Mouse (Mus musculus): ENCODE results near the gene Gdf9.

The Gdf9 gene

GRCm38 (mm10) chr11:53478383-53479170 lies 47.8 kb downstream of the Gdf9 start:
- no peak for DNase-seq (ENCODE audit: low spot score)

GRCm38 (mm10) chr11:53479171-53479782 lies 48.5 kb downstream of the Gdf9 start:
- no peak for DNase-seq (ENCODE audit: low spot score)

GRCm38 (mm10) chr11:53479783-53480301 lies 49.0 kb downstream of the Gdf9 start, which contains the start of the genes Gm9945 and Sowaha:
Gm9945 (plus strand) TSS chr11:53480166.
Sowaha (minus strand) TSS chr11:53480274.
- no peak for DNase-seq (ENCODE audit: low spot score)

- DNase-seq (ENCODE audit: low spot score): no peak
Measured at GRCm38 (mm10) chr11:53481088-53481730, 50.4 kb downstream of the Gdf9 start.

- DNase-seq (ENCODE audit: low spot score): no peak
Measured at GRCm38 (mm10) chr11:53483159-53483891, 52.5 kb downstream of the Gdf9 start.

GRCm38 (mm10) chr11:53485719-53486118 lies 54.9 kb downstream of the Gdf9 start:
- DNase-seq (ENCODE audit: low spot score): no peak

GRCm38 (mm10) chr11:53486351-53486750 lies 55.5 kb downstream of the Gdf9 start:
- DNase-seq (ENCODE audit: low spot score): no peak

GRCm38 (mm10) chr11:53486822-53487594 lies 56.2 kb downstream of the Gdf9 start:
- DNase-seq (ENCODE audit: low spot score): peak; percentile 52
